Mouse (Mus musculus) CH12F3 (cell line): ENCODE data around the gene Tbpl2.

Experiments used
- in situ Hi-C: fragments of 300-500 bp; cut with MboI; formaldehyde crosslinking; loops from 2 replicates; pipeline ENCODE4 v1.14.3; 2020; ENCODE audit warnings: low sequenced_read_pairs

Tbpl2 gene

DNA sequence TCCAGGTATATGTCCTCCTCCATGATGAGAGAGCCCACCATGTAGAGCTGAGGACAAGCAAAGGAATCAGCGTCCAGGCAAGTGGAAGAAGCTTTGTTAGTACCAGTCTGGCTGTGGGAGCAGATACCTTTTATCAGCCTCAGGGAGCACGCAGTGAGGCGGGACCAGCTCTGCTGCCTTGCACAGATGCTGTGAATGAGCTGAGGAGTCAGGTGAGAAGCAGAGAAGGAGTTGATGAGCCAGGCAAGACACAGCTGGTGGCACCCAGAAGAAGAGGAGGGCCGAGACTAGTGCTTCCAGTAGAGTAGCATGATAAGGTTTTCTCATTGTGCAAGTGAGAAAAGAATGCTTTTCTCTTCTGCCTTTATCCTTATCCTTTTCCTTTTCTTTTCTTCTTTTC is at the start of gene Tbpl2:
Gene Tbpl2 (minus strand): TSS at position 101 of the 400 bp plus-strand sequence.
- in situ Hi-C loops, result no loop called here

DNA sequence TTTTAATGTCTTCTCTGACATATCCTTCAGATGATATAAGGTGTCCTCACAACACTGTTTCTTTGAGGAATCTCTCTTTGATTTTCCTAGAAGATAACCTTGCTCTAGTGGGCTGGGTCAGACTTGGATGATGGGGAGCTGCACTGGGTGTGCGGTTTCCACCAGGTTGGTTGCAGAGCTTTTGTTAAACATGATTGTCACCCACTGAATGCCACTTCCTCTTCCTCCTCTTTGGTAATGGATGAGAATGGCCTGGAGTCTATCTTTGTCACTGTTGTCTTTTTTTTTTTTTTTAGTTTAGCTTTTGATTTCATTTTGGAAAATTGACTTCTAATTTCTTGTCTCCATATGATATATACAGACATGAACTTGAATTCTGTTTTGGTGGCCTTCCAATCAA is 38.0 kb upstream of the Tbpl2 start:
- in situ Hi-C loops, result no loop called here

DNA sequence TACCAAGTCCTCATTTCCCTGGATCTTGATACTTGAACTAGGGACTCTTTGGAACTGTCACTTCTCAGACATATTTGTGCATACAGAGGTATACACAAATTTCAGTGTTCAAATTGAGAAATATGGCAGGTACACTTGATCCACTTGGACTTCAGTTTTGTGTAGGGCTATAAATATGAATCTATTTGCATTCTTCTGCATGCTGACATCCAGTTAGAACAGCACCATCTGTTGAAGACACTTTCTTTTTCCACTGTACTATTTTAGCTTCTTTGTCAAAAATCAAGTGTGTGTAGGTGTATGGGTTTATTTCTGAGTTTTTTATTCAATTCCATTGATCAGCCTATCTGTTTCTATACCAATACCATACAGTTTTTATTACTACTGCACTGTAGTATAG is 12.7 kb upstream of the Tbpl2 start:
- in situ Hi-C loops, result no loop called here

DNA sequence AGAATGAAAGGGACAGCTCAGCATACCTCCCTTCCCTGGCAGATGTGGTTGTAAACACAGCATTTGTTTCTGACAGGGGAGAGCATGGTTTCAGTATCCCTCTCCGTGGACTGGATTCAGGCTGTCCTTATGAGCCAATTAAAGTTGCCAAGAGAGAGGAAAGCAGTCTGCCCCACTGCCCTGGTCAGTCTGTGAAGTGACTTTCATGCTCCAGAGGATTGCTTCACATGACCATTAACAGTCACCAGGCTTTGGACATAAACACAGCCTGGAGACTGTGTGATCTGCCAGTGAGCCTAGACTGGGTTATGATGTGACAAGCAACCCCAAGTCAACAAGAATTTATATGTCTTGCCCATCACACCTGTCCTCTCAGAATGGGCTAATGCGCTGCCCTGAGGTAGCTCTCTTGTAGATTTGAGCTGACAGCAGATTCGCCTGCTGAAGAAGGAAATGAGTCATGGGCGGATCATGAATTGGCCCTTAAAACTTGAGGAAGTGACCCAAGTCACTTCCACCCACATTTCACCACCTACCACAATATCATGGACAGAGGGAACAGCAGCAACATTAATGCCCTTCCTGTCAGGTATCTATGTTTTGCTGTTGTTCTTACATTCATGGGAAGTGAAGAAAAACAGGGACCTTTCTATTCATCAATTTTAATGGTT is 7.4 kb upstream of the Tbpl2 start:
- in situ Hi-C loops, result no loop called here

DNA sequence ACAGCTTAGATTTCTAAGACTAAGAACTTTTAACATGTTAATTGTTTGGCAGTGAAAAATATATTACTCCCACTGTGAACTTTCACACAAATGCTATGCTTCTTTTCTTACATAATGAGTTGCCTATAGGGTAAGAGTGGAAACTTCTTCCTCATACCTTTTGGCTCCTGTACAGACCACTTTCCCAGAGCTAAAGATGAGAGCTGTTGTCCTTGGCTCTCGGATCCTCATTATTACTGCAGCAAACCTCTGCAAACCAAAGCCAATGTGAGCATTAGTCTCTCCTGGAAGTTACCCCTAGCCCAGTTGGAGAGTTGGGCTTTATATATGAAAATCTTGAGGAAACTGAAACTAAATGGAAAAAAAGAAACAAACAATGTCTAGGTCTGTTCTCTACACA is 5.5 kb downstream of the Tbpl2 start:
- in situ Hi-C loops, result no loop called here

DNA sequence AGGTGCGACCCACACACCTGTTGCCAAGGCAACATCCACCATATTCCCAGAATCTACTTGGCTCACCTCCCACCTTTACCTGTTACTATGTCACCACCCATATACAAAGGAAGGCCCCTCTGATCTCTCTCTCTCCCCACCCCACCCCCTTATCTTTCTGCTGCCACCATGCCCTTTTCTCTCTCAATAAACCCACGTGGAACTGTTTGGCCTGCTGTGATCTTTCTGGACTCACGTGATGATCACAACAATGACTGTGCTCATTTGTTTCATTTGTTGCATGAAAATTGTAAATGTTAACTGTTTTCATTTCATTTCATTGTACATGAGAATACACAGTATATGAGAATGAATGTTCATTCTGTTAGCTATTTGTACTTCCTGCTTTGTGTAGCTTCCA is 45.9 kb downstream of the Tbpl2 start:
- in situ Hi-C loops, result no loop called here

DNA sequence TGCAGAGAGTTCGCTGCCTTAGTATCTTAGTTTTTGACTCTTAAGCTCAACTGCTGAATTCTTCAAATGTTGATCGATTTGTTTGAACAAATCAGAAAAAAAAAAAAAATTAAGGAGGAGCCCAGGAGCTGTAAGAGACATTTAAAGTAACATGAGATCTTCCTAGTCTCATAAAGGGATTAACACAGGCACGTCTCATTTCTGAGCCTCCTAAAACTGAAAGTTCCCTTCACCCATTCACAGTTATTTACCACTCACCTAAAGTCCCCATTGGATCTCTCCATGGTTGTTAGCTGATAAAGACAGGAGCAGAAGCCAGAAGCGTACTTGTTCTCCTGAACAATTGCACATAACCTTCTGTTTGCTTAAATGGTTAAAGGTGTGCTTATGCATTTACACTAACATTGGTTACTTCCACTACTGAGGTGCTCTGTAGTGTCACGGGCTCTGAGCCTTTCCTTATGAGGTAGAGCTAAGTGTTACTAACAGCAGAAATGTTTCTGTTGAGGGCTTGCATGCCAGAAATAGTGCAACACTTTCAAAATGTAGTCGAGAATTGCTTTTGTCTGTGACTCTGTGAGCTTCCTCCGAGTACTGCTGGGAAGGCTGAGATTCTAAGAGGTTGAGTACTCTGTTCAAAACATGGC is 46.9 kb downstream of the Tbpl2 start, which contains the start of gene Hnmt:
Gene Hnmt (minus strand): TSS at position 51 of the 647 bp plus-strand sequence.
- in situ Hi-C loops, result no loop called here

DNA sequence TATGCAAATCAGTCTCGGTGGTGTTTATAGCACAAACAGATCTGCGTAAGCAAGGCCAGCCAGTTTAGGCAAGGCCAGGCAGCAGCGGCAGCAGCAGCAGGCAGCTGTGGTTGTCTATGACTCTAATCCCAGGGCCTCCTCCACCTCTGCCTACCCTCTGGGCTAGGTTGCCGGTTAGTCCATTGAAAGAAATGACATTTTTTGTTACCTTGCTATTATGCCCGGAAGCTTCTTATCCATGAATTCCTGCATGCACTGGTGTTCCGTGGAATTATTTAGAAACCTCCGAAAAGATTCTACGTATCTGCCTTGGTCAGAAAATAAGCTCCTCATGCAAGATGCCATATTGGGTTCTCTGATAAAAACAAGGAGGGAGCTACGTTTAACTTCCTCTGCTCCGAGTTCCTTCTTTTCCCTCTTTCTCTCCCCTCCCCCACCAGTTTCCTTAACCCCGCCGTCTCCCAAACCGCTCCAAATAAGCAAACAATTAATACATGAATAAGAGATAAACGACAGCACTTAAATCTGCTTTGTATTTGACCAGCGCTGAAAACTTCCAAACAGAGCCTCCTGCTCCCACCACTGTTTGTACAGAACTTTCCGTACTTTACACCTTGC is 47.8 kb downstream of the Tbpl2 start:
- in situ Hi-C loops, result no loop called here

DNA sequence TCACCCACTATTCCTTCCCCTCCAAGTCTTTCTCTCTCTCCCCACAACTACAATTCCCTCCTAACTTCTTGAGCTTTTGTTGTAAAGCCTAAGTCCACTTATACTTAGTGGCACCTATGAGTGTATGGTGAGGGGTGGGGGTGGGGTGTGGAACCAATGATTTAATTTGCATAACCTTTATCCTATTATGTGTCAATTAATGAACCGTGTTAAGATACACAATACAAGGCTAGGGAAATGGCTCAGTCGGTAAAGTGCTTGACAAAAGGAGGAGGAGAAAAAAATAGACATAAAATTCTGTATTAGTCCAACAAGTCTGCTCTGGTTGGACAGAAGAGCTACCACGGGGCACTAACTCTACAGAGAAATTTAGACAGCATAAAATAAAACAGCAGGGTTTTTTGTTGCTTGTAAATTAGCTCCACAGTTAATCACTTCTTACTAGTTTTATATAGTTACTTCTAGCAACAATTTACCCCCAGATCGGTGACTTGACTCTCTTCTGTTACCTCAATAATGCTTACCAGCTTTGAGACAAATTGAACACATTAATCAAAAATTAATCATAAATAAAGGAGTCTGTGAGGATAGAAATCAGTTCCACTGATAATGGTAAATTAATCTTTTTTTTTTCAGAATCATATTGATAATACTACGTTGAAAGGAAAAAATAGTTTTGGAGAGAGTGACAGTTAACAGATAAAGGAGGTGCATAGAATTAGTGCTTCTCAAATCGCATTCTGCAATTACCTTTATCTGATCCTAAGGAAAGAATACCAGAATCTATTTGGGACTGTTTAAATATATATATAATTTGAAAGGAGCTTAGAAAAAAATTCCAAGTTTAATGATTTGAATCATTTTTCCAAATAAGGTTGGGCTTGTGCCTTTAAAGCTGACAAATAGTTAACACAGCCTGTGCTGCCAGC is 48.6 kb downstream of the Tbpl2 start:
- in situ Hi-C loops, result no loop called here

DNA sequence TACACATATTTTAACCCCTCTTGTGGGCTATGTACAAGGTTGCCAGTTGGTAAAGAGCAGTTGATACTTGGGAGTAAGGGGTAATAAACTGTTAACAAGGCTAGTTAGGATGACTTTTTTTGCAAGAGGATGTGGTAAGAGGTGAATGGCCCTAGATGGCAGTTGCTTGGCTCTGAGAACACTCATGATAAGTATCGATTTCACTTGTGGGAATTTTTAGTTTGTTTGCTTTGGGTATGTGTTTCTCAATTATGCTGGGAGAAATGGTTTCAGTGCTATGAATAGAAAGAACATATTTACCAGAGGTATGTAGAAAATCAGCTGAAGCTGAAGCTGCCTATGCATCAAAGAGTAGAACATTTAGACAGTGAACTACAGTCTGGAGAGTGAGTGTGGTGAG is 53.5 kb downstream of the Tbpl2 start:
- in situ Hi-C loops, result no loop called here

DNA sequence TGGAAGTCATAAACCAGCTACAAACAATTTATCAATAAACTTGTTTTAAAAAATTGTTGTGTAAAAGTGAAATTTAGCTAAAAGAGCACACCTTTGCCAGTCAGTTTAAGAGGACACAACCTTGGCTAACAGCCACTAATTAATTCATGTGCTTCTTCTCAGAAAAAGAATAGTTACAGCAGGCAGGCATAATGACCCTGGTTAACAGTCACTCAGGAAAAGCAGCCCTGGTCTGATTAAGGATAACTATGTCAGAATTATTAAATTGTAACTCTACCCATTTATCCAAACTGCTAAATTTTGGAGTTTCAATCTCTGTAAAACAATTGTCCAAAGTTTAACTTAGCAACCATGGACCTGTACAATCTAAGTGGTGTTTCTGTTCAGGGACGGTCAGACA is 55.9 kb downstream of the Tbpl2 start:
- in situ Hi-C loops, result no loop called here
